Mouse (Mus musculus): ENCODE measurements around the gene Sirt7. TPM values are rescaled to one million over a fixed set of nuclear protein-coding genes. Genes with fewer than 3 reads are reported as not detected.

Sirt7 gene
- polyA plus RNA-seq (2012; ENCODE audit: insufficient read depth, insufficient read length, missing spikeins), result 5.8 and 10.5 TPM in 2 replicates

GRCm38 (mm10) chr11:120625152-120625775 lies at the start of gene Sirt7:
Gene Sirt7, minus strand, starts transcription at chr11:120625240.
- peaks cover 15% of the 10 kb centered on the region for H3K4me1 ChIP-seq (ENCODE audit: control insufficient read depth, insufficient read depth, insufficient read length, low read length)
- peak within 1 kb of the TSS; percentile 46; the same call in 1 of the 2 replicates for H3K27ac ChIP-seq (replicated peaks; ENCODE audit: low read depth, low read length)
- H3K4me3 ChIP-seq (ENCODE audit: insufficient read depth, low read depth, low read length), result peak within 1 kb of the TSS; percentile 95

DNA sequence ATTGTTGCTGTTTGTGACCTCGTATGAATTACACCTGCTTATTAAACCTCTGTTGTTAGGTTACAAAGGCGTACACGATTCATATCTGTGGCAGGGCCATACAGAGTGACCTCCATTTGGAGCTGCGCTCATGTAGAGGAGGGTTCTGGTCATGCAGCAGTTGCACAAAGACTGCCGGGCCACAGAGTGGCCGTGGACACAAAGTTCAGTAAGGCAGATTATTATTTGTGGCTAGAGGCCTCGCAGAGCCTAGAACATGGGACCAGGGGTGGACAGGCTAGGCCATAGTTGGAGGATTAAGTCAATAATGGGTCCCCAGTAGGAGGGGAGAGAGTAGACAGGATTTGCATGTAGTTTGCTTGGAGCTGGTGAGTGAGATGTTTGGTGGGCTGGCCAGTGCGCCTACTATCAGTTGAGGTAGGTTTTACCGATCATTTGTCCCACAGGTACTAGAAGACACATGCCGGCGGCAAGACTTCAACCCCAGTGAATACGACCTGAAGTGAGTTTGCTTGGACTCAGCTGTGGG lies 48.6 kb upstream of the Sirt7 start:
- peaks cover 3% of the 10 kb centered on the region; the same call in 1 of the 2 replicates for H3K4me1 ChIP-seq (ENCODE audit: control insufficient read depth, insufficient read depth, insufficient read length, low read length)
- H3K27ac ChIP-seq (replicated peaks; ENCODE audit: low read depth, low read length), result peak overlapping the region; percentile 59
- H3K4me3 ChIP-seq (ENCODE audit: insufficient read depth, low read depth, low read length), result peak overlapping the region; percentile 79

GRCm38 (mm10) chr11:120672687-120673593 lies 47.9 kb upstream of the Sirt7 start, which contains the start of gene Aspscr1:
Gene Aspscr1, plus strand, starts transcription at chr11:120672973.
- Histone ChIP-seq H3K4me1 (ENCODE audit: control insufficient read depth, insufficient read depth, insufficient read length, low read length) (peaks cover 3% of the 10 kb centered on the region; the same call in 1 of the 2 replicates), H3K27ac (replicated peaks; ENCODE audit: low read depth, low read length) (peak within 1 kb of the TSS; percentile 82), H3K4me3 (ENCODE audit: insufficient read depth, low read depth, low read length) (peak within 1 kb of the TSS; percentile 79)

GRCm38 (mm10) chr11:120666617-120667016 lies 41.6 kb upstream of the Sirt7 start:
- no peaks in the 10 kb centered on the region for H3K4me1 ChIP-seq (ENCODE audit: control insufficient read depth, insufficient read depth, insufficient read length, low read length)
- no peak overlapping the region for H3K4me3 ChIP-seq (ENCODE audit: insufficient read depth, low read depth, low read length)
- H3K27ac ChIP-seq (replicated peaks; ENCODE audit: low read depth, low read length), result no peak overlapping the region

DNA sequence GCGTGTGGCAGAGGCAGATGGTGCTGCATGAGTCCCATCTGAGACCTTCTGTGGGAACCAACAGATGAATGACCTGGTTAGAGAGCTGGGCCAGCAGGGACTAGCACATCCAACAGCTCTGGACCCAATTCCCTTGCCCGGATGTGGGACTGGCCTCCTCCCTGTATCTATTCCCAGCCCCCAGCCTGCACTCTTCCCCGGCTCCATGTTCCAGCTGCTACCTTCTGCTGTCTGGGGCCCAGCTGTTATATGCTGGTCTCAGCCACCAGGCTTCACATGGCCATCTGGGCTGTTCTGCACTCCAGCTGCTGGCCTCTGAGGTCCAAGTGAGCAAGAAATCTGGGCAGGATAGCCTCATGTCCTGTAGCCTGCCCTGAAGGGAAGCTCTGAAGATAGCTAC lies 40.4 kb upstream of the Sirt7 start:
- Histone ChIP-seq H3K4me3 (ENCODE audit: insufficient read depth, low read depth, low read length) (no peak overlapping the region), H3K27ac (replicated peaks; ENCODE audit: low read depth, low read length) (no peak overlapping the region), H3K4me1 (ENCODE audit: control insufficient read depth, insufficient read depth, insufficient read length, low read length) (no peaks in the 10 kb centered on the region)

DNA sequence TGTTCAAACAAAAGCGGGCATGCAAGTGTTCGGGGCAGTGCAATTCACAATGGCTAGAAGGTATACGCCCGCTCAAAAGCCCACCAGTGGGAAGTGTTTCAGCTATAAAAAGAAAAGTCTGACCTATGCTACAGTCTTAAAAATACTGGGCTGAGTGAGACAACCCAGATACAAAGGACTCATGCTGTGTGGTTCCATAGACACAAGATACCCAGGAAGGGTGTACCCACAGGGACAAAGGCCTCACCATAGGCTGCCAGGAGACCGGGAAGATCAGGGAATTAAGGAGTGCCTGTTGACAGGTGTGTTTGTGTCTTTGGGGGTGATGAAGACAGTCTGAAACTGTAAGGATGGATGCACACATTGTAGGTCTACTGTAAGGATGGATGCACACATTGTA lies 38.7 kb upstream of the Sirt7 start:
- Histone ChIP-seq H3K4me3 (ENCODE audit: insufficient read depth, low read depth, low read length) (no peak overlapping the region), H3K4me1 (ENCODE audit: control insufficient read depth, insufficient read depth, insufficient read length, low read length) (peaks cover 3% of the 10 kb centered on the region; the same call in 1 of the 2 replicates), H3K27ac (replicated peaks; ENCODE audit: low read depth, low read length) (no peak overlapping the region)

DNA sequence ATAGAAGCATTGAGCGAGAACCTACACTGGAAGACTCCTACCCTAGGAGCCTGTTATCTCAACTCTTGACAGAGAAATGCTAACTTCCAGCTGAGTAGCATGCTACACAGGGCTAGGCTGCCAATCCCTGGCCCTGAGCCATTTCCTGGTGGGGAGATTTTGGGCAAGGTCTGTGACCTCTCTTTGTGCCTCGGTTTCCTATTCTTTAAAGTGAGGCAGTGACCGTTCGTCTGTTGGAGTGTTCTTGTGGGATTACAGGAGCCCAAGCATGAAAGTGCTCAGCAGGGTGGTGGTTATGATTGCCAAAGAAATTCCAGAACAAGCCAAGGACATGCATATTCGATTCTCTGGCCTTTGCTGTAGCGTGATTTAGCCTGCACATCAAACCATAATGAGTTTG lies 37.7 kb upstream of the Sirt7 start:
- Histone ChIP-seq H3K27ac (replicated peaks; ENCODE audit: low read depth, low read length) (no peak overlapping the region), H3K4me3 (ENCODE audit: insufficient read depth, low read depth, low read length) (no peak overlapping the region), H3K4me1 (ENCODE audit: control insufficient read depth, insufficient read depth, insufficient read length, low read length) (peaks cover 3% of the 10 kb centered on the region; the same call in 1 of the 2 replicates)

DNA sequence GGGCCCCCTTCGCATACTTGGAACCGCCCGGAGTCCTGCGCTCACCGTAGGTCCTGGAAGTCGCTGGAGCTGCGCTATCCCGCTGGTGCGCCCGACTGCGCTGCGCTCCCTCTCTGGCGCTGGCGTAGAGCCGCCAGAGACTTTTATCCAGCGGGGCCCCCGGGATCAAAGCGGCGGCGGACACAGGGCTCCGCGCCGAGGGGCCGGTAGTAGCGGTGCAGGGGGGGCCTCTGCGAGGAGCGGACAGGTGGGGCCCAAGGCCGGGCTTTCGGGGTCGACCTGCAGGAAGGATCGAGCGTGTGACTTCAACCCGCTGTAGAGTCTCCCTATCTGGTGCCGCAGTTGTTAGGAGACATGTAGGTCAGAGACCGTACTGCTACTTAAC lies 36.0 kb upstream of the Sirt7 start, which contains the start of gene Notum:
TSS of gene Notum (minus strand) at position 100 of the 385 bp plus-strand sequence.
- Histone ChIP-seq H3K27ac (replicated peaks; ENCODE audit: low read depth, low read length) (no peak within 1 kb of the TSS), H3K4me3 (ENCODE audit: insufficient read depth, low read depth, low read length) (peak within 1 kb of the TSS; percentile 53), H3K4me1 (ENCODE audit: control insufficient read depth, insufficient read depth, insufficient read length, low read length) (peaks cover 3% of the 10 kb centered on the region; the same call in 1 of the 2 replicates)

- peaks cover 3% of the 10 kb centered on the region; the same call in 1 of the 2 replicates for H3K4me1 ChIP-seq (ENCODE audit: control insufficient read depth, insufficient read depth, insufficient read length, low read length)
- H3K4me3 ChIP-seq (ENCODE audit: insufficient read depth, low read depth, low read length), result peak overlapping the region; percentile 53
- no peak overlapping the region for H3K27ac ChIP-seq (replicated peaks; ENCODE audit: low read depth, low read length)
Measured at GRCm38 (mm10) chr11:120660301-120661075, 35.4 kb upstream of the Sirt7 start.

GRCm38 (mm10) chr11:120659509-120660300 lies 34.7 kb upstream of the Sirt7 start:
- Histone ChIP-seq H3K27ac (replicated peaks; ENCODE audit: low read depth, low read length) (no peak overlapping the region), H3K4me3 (ENCODE audit: insufficient read depth, low read depth, low read length) (peak overlapping the region; percentile 53), H3K4me1 (ENCODE audit: control insufficient read depth, insufficient read depth, insufficient read length, low read length) (peaks cover 3% of the 10 kb centered on the region; the same call in 1 of the 2 replicates)

- Histone ChIP-seq H3K4me1 (ENCODE audit: control insufficient read depth, insufficient read depth, insufficient read length, low read length) (peaks cover 3% of the 10 kb centered on the region; the same call in 1 of the 2 replicates), H3K27ac (replicated peaks; ENCODE audit: low read depth, low read length) (no peak overlapping the region), H3K4me3 (ENCODE audit: insufficient read depth, low read depth, low read length) (peak overlapping the region; percentile 27; the same call in 1 of the 2 replicates)
Measured at GRCm38 (mm10) chr11:120658876-120659410, 33.9 kb upstream of the Sirt7 start.

GRCm38 (mm10) chr11:120657301-120657700 lies 32.3 kb upstream of the Sirt7 start:
- peaks cover 3% of the 10 kb centered on the region; the same call in 1 of the 2 replicates for H3K4me1 ChIP-seq (ENCODE audit: control insufficient read depth, insufficient read depth, insufficient read length, low read length)
- H3K4me3 ChIP-seq (ENCODE audit: insufficient read depth, low read depth, low read length), result no peak overlapping the region
- H3K27ac ChIP-seq (replicated peaks; ENCODE audit: low read depth, low read length), result no peak overlapping the region

GRCm38 (mm10) chr11:120654741-120655140 lies 29.7 kb upstream of the Sirt7 start:
- H3K4me3 ChIP-seq (ENCODE audit: insufficient read depth, low read depth, low read length), result no peak overlapping the region
- H3K4me1 ChIP-seq (ENCODE audit: control insufficient read depth, insufficient read depth, insufficient read length, low read length), result peaks cover 2% of the 10 kb centered on the region; the same call in 1 of the 2 replicates
- no peak overlapping the region for H3K27ac ChIP-seq (replicated peaks; ENCODE audit: low read depth, low read length)

Data from brown adipose tissue, adult 24 weeks (tissue).